Mouse (Mus musculus) thymus, adult 2 months (tissue): ENCODE results near the gene Acap1. TPM values are rescaled to one million over a fixed set of nuclear protein-coding genes. Genes with fewer than 3 reads are reported as not detected.
A peak's percentile ranks its signal among the peaks of the same experiment; 100 is the strongest.

Experiments used
- DNase-seq: peaks from one replicate; pipeline ENCODE4 v3.0.0; 2021
- H3K27ac ChIP-seq: fragments of 200-500 bp; 2 replicates; pipeline ENCODE4 v1.5.1; 2012; ENCODE audit warnings: low read length, control low read depth; ENCODE audit not compliant: control insufficient read depth, insufficient read depth
- H3K27me3 ChIP-seq: fragments of 200-500 bp; 2 replicates; pipeline ENCODE4 v1.6.1; 2012; ENCODE audit warnings: mild to moderate bottlenecking, low read length, moderate library complexity, mixed read lengths; ENCODE audit not compliant: control insufficient read depth, insufficient read depth
- H3K36me3 ChIP-seq: fragments of 200-500 bp; 2 replicates; pipeline ENCODE4 v1.6.1; 2012; ENCODE audit warnings: mild to moderate bottlenecking, low read length, moderate library complexity; ENCODE audit not compliant: control insufficient read depth, insufficient read depth
- H3K4me1 ChIP-seq: fragments of 200-500 bp; replicated peaks from 2 replicates; pipeline ENCODE4 v1.6.1; 2012; ENCODE audit warnings: low read length; ENCODE audit not compliant: control insufficient read depth, insufficient read depth
- H3K4me3 ChIP-seq: fragments of 200-500 bp; 2 replicates; pipeline ENCODE4 v1.5.1; 2012; ENCODE audit warnings: mild to moderate bottlenecking, low read length, control low read depth, moderate library complexity; ENCODE audit not compliant: control insufficient read depth, insufficient read depth
- CTCF ChIP-seq: fragments of 200-500 bp; IDR thresholded peaks from 2 replicates; pipeline ENCODE4 v1.5.1; 2012; ENCODE audit warnings: mild to moderate bottlenecking, control low read depth, low read length, moderate library complexity, borderline replicate concordance; ENCODE audit not compliant: control insufficient read depth, poor library complexity, insufficient read depth; ENCODE audit errors: extremely low read depth
- POLR2A ChIP-seq: fragments of 200-500 bp; IDR thresholded peaks from 2 replicates; pipeline ENCODE4 v1.6.1; 2012; ENCODE audit warnings: mild to moderate bottlenecking, low read length, control low read depth, moderate library complexity; ENCODE audit not compliant: control insufficient read depth, poor library complexity, insufficient read depth; ENCODE audit errors: extremely low read depth
- WGBS: fragments of 180-500 bp; shearing (Covaris S2); methylation state at CpG from one replicate; pipeline ENCODE4 v1.1.7; 2018; 5-methylcytosine and 5-hydroxymethylcytosine counted together
- polyA plus RNA-seq: library from polyadenylated mRNA; depleted of rRNA; stranded (reverse); fragments of >200 nt; gene quantifications from 2 replicates; pipeline ENCODE4 v1.2.3, GENCODE M21; 2012

Gene Acap1
- polyA plus RNA-seq, 1 experiment: 462 TPM

GRCm38 (mm10) chr11:69908645-69909044 lies 13.3 kb upstream of the Acap1 start:
- no peak overlapping the region for H3K27ac ChIP-seq
- H3K4me1 ChIP-seq: peaks cover 7% of the 10 kb centered on the region
- peaks cover 40% of the 10 kb centered on the region for H3K36me3 ChIP-seq
- DNase-seq: no peak
- H3K4me3 ChIP-seq: no peak overlapping the region
- H3K27me3 ChIP-seq: no peaks in the 10 kb centered on the region
- TF ChIP-seq POLR2A: no peak
- TF ChIP-seq CTCF: no peak
- 98% methylated on average over 11 of the region's 11 CpGs for WGBS

- peaks cover 36% of the 10 kb centered on the region for H3K36me3 ChIP-seq
- no peak for DNase-seq
- 98% methylated on average over 9 of the region's 9 CpGs for WGBS
- no peak for TF ChIP-seq POLR2A
- no peak for TF ChIP-seq CTCF
- no peak overlapping the region for H3K27ac ChIP-seq
- H3K4me1 ChIP-seq: peaks cover 11% of the 10 kb centered on the region
- H3K27me3 ChIP-seq: no peaks in the 10 kb centered on the region
- no peak overlapping the region for H3K4me3 ChIP-seq
Measured at GRCm38 (mm10) chr11:69904311-69904710, 9.0 kb upstream of the Acap1 start.

- WGBS: 94% methylated on average over 13 of the region's 13 CpGs
- Histone ChIP-seq H3K4me1 (peaks cover 18% of the 10 kb centered on the region), H3K36me3 (peaks cover 27% of the 10 kb centered on the region), H3K4me3 (no peak overlapping the region), H3K27me3 (no peaks in the 10 kb centered on the region), H3K27ac (no peak overlapping the region)
- TF ChIP-seq POLR2A (no peak), CTCF (no peak)
- no peak for DNase-seq
Measured at GRCm38 (mm10) chr11:69902972-69903371, 7.6 kb upstream of the Acap1 start.

- WGBS: under 1% methylated on average over 39 of the region's 39 CpGs
- Histone ChIP-seq H3K4me1 (peaks cover 18% of the 10 kb centered on the region), H3K4me3 (peak overlapping the region; percentile 65), H3K27ac (0 out of 2 replicates have a peak overlapping the region, but pooled peaks have one; percentile 2), H3K27me3 (no peaks in the 10 kb centered on the region), H3K36me3 (peaks cover 18% of the 10 kb centered on the region)
- TF ChIP-seq CTCF (no peak), POLR2A (no peak)
- DNase-seq: no peak
Measured at GRCm38 (mm10) chr11:69901993-69902392, 6.7 kb upstream of the Acap1 start.

GRCm38 (mm10) chr11:69901406-69901846 lies 6.1 kb upstream of the Acap1 start:
- Histone ChIP-seq H3K4me1 (peaks cover 18% of the 10 kb centered on the region), H3K27ac (peak overlapping the region; percentile 86), H3K36me3 (peaks cover 18% of the 10 kb centered on the region), H3K27me3 (no peaks in the 10 kb centered on the region), H3K4me3 (peak overlapping the region; percentile 65)
- TF ChIP-seq POLR2A (no peak), CTCF (0 out of 2 replicates have a peak, but pooled peaks have one; percentile 17)
- under 1% methylated on average over 42 of the region's 42 CpGs for WGBS
- peak; percentile 94 for DNase-seq

GRCm38 (mm10) chr11:69900471-69901405 lies 5.4 kb upstream of the Acap1 start, which contains the start of the genes 2810408A11Rik and Neurl4:
2810408A11Rik (minus strand) TSS chr11:69900987.
Neurl4 (plus strand) TSS chr11:69901072.
- TF ChIP-seq POLR2A (peak; percentile 95), CTCF (0 out of 2 replicates have a peak, but pooled peaks have one; percentile 49)
- H3K4me1 ChIP-seq: peaks cover 20% of the 10 kb centered on the region
- H3K27ac ChIP-seq: peak within 1 kb of the TSS; percentile 86
- peak; percentile 91 for DNase-seq
- H3K36me3 ChIP-seq: peaks cover 12% of the 10 kb centered on the region
- under 1% methylated on average over 38 of the region's 38 CpGs for WGBS
- H3K4me3 ChIP-seq: peak within 1 kb of the TSS; percentile 65
- H3K27me3 ChIP-seq: no peaks in the 10 kb centered on the region
